Mouse (Mus musculus) gastrocnemius, postnatal 25 days (tissue): Measurements from ENCODE around the gene Mllt11. TPM values are rescaled to one million over a fixed set of nuclear protein-coding genes. Genes with fewer than 3 reads are reported as not detected.

Source experiments
- DNase-seq: peaks from one replicate; pipeline ENCODE4 v3.0.0; 2022
- total RNA-seq, 2 experiments: library from RNA; stranded (reverse); gene quantifications; 1 replicate in 1 of 2; 2 replicates in 1 of 2; pipeline ENCODE4 v1.2.3; 2021

Gene Mllt11
- total RNA-seq, 2 experiments from 2014 or later: 34.4 to 42.4 TPM

GRCm38 (mm10) chr3:95173256-95173949 is 58.6 kb downstream of the Mllt11 start:
- peak; percentile 39 for DNase-seq

- no peak for DNase-seq
These were observed 59.3 kb downstream of the Mllt11 start for GRCm38 (mm10) chr3:95172526-95173255.

- DNase-seq: no peak
These were observed 60.9 kb downstream of the Mllt11 start for GRCm38 (mm10) chr3:95171105-95171504.

GRCm38 (mm10) chr3:95169996-95170395 is 62.0 kb downstream of the Mllt11 start:
- no peak for DNase-seq

Other genes starting within 250 kb of the Mllt11 start
- gene Zfp687, start 216.7 kb downstream of the Mllt11 start, total RNA-seq: 1 to 10 TPM; 8.4 to 8.9 TPM
- gene Psmd4, start 189.6 kb downstream of the Mllt11 start, total RNA-seq: 100 to 1,000 TPM; 163 to 181 TPM
- 10 to 100 TPM; 16.3 to 19.4 TPM for gene Pip5k1a, start 125.2 kb downstream of the Mllt11 start, total RNA-seq
- gene Vps72, start 121.1 kb downstream of the Mllt11 start, total RNA-seq: 10 to 100 TPM; 36.0 to 40.4 TPM
- 100 to 1,000 TPM; 481 to 623 TPM for gene Tmod4, start 107.7 kb downstream of the Mllt11 start, total RNA-seq
- 10 to 100 TPM; 26.6 to 34.1 TPM for gene Scnm1, start 98.2 kb downstream of the Mllt11 start, total RNA-seq
- gene Lysmd1, start 98.1 kb downstream of the Mllt11 start, total RNA-seq: 1 to 10 TPM; 6.4 to 7.0 TPM
- gene Tnfaip8l2, start 89.8 kb downstream of the Mllt11 start, total RNA-seq: under 1 TPM; 0.48 to 0.97 TPM
- gene Sema6c, start 71.7 kb downstream of the Mllt11 start, total RNA-seq: 100 to 1,000 TPM in 1 of 2 experiments, 10 to 100 TPM in 1; 98.2 to 101 TPM
- 1 to 10 TPM; 8.2 to 8.3 TPM for gene Gabpb2, start 14.3 kb downstream of the Mllt11 start, total RNA-seq
- gene Cdc42se1, start 3.4 kb downstream of the Mllt11 start, total RNA-seq: 10 to 100 TPM; 15.5 TPM
- not detected for gene Gm128, start 9.4 kb upstream of the Mllt11 start, total RNA-seq
- not detected for gene Bnipl, start 19.0 kb upstream of the Mllt11 start, total RNA-seq
- 10 to 100 TPM; 19.9 to 22.8 TPM for gene Mindy1, start 49.2 kb upstream of the Mllt11 start, total RNA-seq
- 10 to 100 TPM; 36.5 to 38.3 TPM for gene Prune1, start 49.9 kb upstream of the Mllt11 start, total RNA-seq
- gene Anxa9, start 75.0 kb upstream of the Mllt11 start, total RNA-seq: under 1 TPM; 0.15 to 0.27 TPM
- 10 to 100 TPM; 20.3 to 21.7 TPM for gene Cers2, start 82.6 kb upstream of the Mllt11 start, total RNA-seq
- 10 to 100 TPM; 10.2 to 11.8 TPM for gene Setdb1, start 125.0 kb upstream of the Mllt11 start, total RNA-seq
- gene 4930558C23Rik, start 170.7 kb upstream of the Mllt11 start, total RNA-seq: not detected
- gene Arnt, start 202.2 kb upstream of the Mllt11 start, total RNA-seq: 10 to 100 TPM; 33.8 to 39.3 TPM